Mouse (Mus musculus): ENCODE results near the gene Gm21904.
"Not testable (repeated sequence)": the region's sequence is repeated elsewhere in the genome, so short reads cannot be mapped to it uniquely, and the experiment has no call there.

The Gm21904 gene

DNA sequence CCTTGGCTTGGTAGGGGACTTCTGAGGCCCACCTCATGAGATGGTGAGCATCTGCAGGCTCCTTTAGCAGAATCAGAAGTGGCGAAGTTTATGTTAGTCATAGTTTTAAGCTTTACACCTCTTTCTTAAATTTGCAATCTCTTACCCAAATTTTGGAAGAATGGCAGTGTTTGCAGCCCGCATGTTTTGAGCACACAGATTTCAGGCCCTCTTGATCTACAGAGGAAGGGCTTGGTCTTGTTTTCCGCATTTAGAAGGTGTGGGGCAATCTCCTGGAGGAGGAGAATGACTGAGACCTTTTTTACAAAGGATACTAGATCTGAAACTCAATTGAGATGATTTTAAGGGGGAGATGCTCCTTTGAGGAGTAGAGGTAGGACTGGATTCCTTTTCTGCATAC lies at the start of gene Gm21904:
Gene Gm21904, minus strand, starts transcription at position 101 of the 400 bp plus-strand sequence.
- not testable (repeated sequence) for DNase-seq

DNA sequence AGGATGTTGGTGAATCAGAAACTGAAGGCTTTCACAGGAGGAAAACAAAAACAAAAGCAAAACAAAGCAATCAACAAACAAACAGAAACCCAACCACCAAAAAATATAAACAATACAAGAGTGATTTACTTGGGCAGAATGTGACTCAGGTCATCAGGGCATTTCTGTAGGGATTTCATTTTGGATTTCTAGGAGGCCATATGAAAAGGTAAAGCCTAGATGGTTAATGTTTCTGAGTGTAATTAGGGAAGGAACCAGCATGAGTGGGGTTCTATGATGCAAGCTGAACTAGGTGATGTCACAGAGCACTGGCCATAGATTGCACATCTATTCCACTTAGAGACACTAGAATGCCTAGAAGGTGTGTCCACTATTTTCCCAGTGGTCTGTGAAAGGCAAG lies 28.4 kb upstream of the Gm21904 start, which contains the start of the genes Gm20772 and Gm20831:
Gene Gm20772, plus strand, starts transcription at position 301 of the 400 bp plus-strand sequence.
Gene Gm20831, plus strand, starts transcription at position 301 of the 400 bp plus-strand sequence.
- DNase-seq, result not testable (repeated sequence)
